Mouse (Mus musculus) stomach, embryonic 16.5 days (tissue): ENCODE data around the gene Fat3. TPM values are rescaled to one million over a fixed set of nuclear protein-coding genes. Genes with fewer than 3 reads are reported as not detected.

ENCODE experiments used
- ATAC-seq: fragments of 200-750 bp; cut with Nextera tagmentation; 2 replicates; pipeline ENCODE4 v1.8.0; 2017; ENCODE audit warnings: moderate number of reproducible peaks, moderate TSS enrichment; ENCODE audit not compliant: insufficient read depth, low FRiP score
- H3K27ac ChIP-seq: fragments of 300-500 bp; sonication (generic); 2 replicates; pipeline ENCODE4 v1.5.1; 2014; ENCODE audit warnings: low read length
- H3K27me3 ChIP-seq: fragments of 300-500 bp; sonication (generic); 2 replicates; pipeline ENCODE4 v1.6.1; 2014; ENCODE audit warnings: low read length, control low read depth, mixed read lengths; ENCODE audit not compliant: control insufficient read depth, insufficient read depth
- H3K36me3 ChIP-seq: fragments of 300-500 bp; sonication (generic); 2 replicates; pipeline ENCODE4 v1.6.1; 2014; ENCODE audit warnings: low read length; ENCODE audit not compliant: control insufficient read depth, insufficient read depth
- H3K4me1 ChIP-seq: fragments of 300-500 bp; sonication (generic); 2 replicates; pipeline ENCODE4 v1.6.1; 2014; ENCODE audit warnings: low read length, control low read depth, mixed read lengths; ENCODE audit not compliant: control insufficient read depth, insufficient read depth
- H3K4me2 ChIP-seq: fragments of 300-500 bp; sonication (generic); 2 replicates; pipeline ENCODE4 v1.6.1; 2014; ENCODE audit warnings: low read depth, low read length, mixed read lengths
- H3K4me3 ChIP-seq: fragments of 300-500 bp; sonication (generic); replicated peaks from 2 replicates; pipeline ENCODE4 v1.5.1; 2014; ENCODE audit warnings: mild to moderate bottlenecking, low read length
- H3K9ac ChIP-seq: fragments of 300-500 bp; sonication (generic); 2 replicates; pipeline ENCODE4 v1.6.1; 2014; ENCODE audit warnings: low read length
- H3K9me3 ChIP-seq: fragments of 300-500 bp; sonication (generic); replicated peaks from 2 replicates; pipeline ENCODE4 v1.6.1; 2016; ENCODE audit warnings: low read length, control low read depth; ENCODE audit not compliant: control insufficient read depth
- WGBS: fragments of 180-500 bp; shearing (Covaris S2); extraction: QIAGEN DNeasy Blood & Tissue Kit; methylation state at CpG from one replicate; pipeline ENCODE4 v1.1.7; 2014; 5-methylcytosine and 5-hydroxymethylcytosine counted together
- polyA plus RNA-seq: library from polyadenylated mRNA; unstranded; fragments of >200 nt; fragmentation: Nextera tagmentation; extraction: Ambion mirVana; gene quantifications from 2 replicates; pipeline ENCODE4 v1.2.1, GENCODE M21; 2015

Fat3 gene
- polyA plus RNA-seq, 1 experiment from 2014 or later: 1.2 TPM

- Histone ChIP-seq H3K27me3 (no peaks in the 10 kb centered on the region), H3K9ac (no peak overlapping the region), H3K27ac (no peak overlapping the region), H3K4me2 (no peak overlapping the region), H3K36me3 (no peaks in the 10 kb centered on the region), H3K4me1 (no peaks in the 10 kb centered on the region), H3K4me3 (no peak overlapping the region), H3K9me3 (no peaks in the 10 kb centered on the region)
- WGBS: 56% methylated on average over 6 of the region's 6 CpGs
- no peak for ATAC-seq
Observed at GRCm38 (mm10) chr9:16398734-16399686, 102.1 kb downstream of the Fat3 start.

DNA sequence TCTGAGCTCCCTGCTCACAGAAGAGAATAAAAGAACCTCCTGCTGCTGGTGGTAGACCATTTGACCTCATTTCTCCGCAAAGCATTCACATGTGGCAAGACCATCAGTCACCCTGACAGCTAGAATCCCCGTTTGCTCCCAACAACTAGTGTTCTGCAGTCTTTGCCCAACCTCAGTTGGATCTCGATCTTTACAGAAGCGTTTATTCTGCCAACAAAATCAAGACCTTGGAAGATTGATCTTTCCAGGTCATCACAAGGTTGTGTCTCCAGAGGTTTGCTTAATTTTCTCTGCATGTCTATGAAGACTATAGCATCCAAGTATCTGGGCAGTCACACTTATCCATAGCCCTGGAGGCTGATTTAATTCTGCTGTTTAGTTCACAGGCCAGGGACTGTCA lies 111.9 kb downstream of the Fat3 start:
- no peak for ATAC-seq
- 18% methylated on average over 4 of the region's 4 CpGs for WGBS

GRCm38 (mm10) chr9:16387527-16387926 lies 113.6 kb downstream of the Fat3 start:
- no peak overlapping the region for H3K4me3 ChIP-seq
- H3K4me2 ChIP-seq: no peak overlapping the region
- no peak for ATAC-seq
- H3K9ac ChIP-seq: no peak overlapping the region
- H3K27ac ChIP-seq: no peak overlapping the region
- no peaks in the 10 kb centered on the region for H3K9me3 ChIP-seq
- no peaks in the 10 kb centered on the region for H3K36me3 ChIP-seq
- no peaks in the 10 kb centered on the region for H3K4me1 ChIP-seq
- no peaks in the 10 kb centered on the region for H3K27me3 ChIP-seq

More for the DNA sequence above, 111.9 kb downstream of the Fat3 start:
- H3K27ac ChIP-seq: no peak overlapping the region
- no peak overlapping the region for H3K9ac ChIP-seq
- H3K27me3 ChIP-seq: no peaks in the 10 kb centered on the region
- no peak overlapping the region for H3K4me3 ChIP-seq
- H3K4me2 ChIP-seq: no peak overlapping the region
- H3K4me1 ChIP-seq: no peaks in the 10 kb centered on the region
- no peaks in the 10 kb centered on the region for H3K36me3 ChIP-seq
- H3K9me3 ChIP-seq: no peaks in the 10 kb centered on the region

- WGBS: 39% methylated on average over 3 of the region's 3 CpGs
- H3K9me3 ChIP-seq: no peaks in the 10 kb centered on the region
- H3K4me2 ChIP-seq: no peak overlapping the region
- H3K9ac ChIP-seq: no peak overlapping the region
- H3K4me1 ChIP-seq: 0 out of 2 replicates have a peak, but pooled peaks cover 3% of the 10 kb centered on the region
- H3K4me3 ChIP-seq: no peak overlapping the region
- no peak overlapping the region for H3K27ac ChIP-seq
- H3K27me3 ChIP-seq: no peaks in the 10 kb centered on the region
- no peak for ATAC-seq
- no peaks in the 10 kb centered on the region for H3K36me3 ChIP-seq
Observed at GRCm38 (mm10) chr9:16363713-16364112, 137.4 kb downstream of the Fat3 start.

- H3K27me3 ChIP-seq: no peaks in the 10 kb centered on the region
- no peak overlapping the region for H3K4me3 ChIP-seq
- no peak overlapping the region for H3K27ac ChIP-seq
- H3K4me1 ChIP-seq: 0 out of 2 replicates have a peak, but pooled peaks cover 3% of the 10 kb centered on the region
- 14% methylated on average over 5 of the region's 5 CpGs for WGBS
- no peak for ATAC-seq
- no peaks in the 10 kb centered on the region for H3K9me3 ChIP-seq
- H3K4me2 ChIP-seq: no peak overlapping the region
- H3K36me3 ChIP-seq: no peaks in the 10 kb centered on the region
- H3K9ac ChIP-seq: no peak overlapping the region
Observed at GRCm38 (mm10) chr9:16361811-16362210, 139.3 kb downstream of the Fat3 start.

DNA sequence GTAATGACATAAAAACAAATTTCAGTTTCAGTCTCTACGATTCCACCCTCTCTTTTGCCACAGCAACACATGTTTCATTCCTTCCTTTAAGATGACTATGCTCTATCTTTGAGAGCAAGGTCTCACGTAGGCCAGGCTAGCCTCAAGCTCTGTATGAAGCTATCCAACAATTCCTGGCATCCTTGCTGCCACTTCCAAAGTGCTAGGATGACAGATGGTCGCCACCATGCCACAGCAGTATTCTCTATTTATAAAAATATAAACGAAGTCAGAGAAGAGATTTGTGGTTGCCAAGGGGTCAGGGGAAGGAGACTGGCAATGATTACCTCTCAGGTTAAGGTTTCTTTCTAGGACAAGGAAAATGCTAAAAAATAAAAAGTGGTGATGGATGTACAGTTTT lies 144.4 kb downstream of the Fat3 start:
- Histone ChIP-seq H3K9me3 (no peaks in the 10 kb centered on the region), H3K36me3 (no peaks in the 10 kb centered on the region), H3K9ac (no peak overlapping the region), H3K27me3 (no peaks in the 10 kb centered on the region), H3K4me3 (no peak overlapping the region), H3K4me1 (0 out of 2 replicates have a peak, but pooled peaks cover 3% of the 10 kb centered on the region), H3K27ac (no peak overlapping the region), H3K4me2 (no peak overlapping the region)
- ATAC-seq: no peak
- 66% methylated on average over 4 of the region's 4 CpGs for WGBS

- Histone ChIP-seq H3K36me3 (no peaks in the 10 kb centered on the region), H3K27me3 (no peaks in the 10 kb centered on the region), H3K9ac (no peak overlapping the region), H3K9me3 (no peaks in the 10 kb centered on the region), H3K27ac (no peak overlapping the region), H3K4me1 (0 out of 2 replicates have a peak, but pooled peaks cover 3% of the 10 kb centered on the region), H3K4me2 (no peak overlapping the region), H3K4me3 (no peak overlapping the region)
- no peak for ATAC-seq
- WGBS: 10% methylated on average over 1 of the region's 1 CpGs
Observed at GRCm38 (mm10) chr9:16354906-16355305, 146.2 kb downstream of the Fat3 start.

DNA sequence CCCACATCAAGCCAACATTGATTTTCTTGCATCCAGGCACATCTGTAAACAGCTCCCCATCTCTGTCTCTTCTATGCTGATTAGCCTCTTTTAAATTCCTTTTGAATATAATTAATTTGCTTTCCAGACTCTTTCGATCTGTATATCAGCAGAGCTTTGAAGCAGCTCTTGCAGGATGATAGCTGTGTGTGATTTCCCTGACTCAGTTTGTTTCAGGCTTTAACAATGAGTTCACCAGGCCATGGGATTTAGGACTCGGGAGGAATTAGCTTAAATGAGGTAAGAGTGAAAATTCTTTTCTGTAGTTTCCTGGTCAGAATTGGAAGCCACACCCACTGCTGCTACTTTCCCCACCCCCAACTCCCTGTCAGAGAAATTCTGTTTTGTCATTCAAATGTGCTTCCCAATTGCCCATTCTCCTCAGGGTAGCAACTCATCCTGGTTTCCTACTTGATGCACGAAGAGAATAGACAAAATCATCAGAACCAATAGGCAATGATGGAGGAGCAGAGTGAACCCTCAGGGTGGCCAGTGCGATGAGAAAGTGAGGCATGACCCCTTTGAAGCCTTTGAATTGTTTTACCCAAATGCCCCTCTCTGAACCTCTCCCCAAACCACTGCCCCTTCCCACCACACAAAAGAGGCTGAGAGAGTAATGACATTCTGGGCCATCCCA lies 147.9 kb downstream of the Fat3 start:
- Histone ChIP-seq H3K27me3 (no peaks in the 10 kb centered on the region), H3K4me3 (no peak overlapping the region), H3K36me3 (no peaks in the 10 kb centered on the region), H3K4me1 (0 out of 2 replicates have a peak, but pooled peaks cover 3% of the 10 kb centered on the region), H3K27ac (no peak overlapping the region), H3K4me2 (no peak overlapping the region), H3K9me3 (no peaks in the 10 kb centered on the region), H3K9ac (no peak overlapping the region)
- no peak for ATAC-seq
- WGBS: 39% methylated on average over 4 of the region's 4 CpGs

- no peak overlapping the region for H3K27ac ChIP-seq
- no peak overlapping the region for H3K4me3 ChIP-seq
- no peak overlapping the region for H3K9ac ChIP-seq
- H3K27me3 ChIP-seq: no peaks in the 10 kb centered on the region
- H3K4me2 ChIP-seq: no peak overlapping the region
- H3K36me3 ChIP-seq: no peaks in the 10 kb centered on the region
- 51% methylated on average over 4 of the region's 4 CpGs for WGBS
- ATAC-seq: no peak
- 0 out of 2 replicates have a peak, but pooled peaks cover 3% of the 10 kb centered on the region for H3K4me1 ChIP-seq
- H3K9me3 ChIP-seq: no peaks in the 10 kb centered on the region
Observed at GRCm38 (mm10) chr9:16352486-16353048, 148.5 kb downstream of the Fat3 start.
